Mouse (Mus musculus): ENCODE measurements around the gene Nfya.

- no peak for TF ChIP-seq MXI1 (IDR thresholded peaks at IDR 0.05; ENCODE audit: low read depth, low read length)
- TF ChIP-seq MAFK (IDR thresholded peaks at IDR 0.05; ENCODE audit: borderline replicate concordance, low read depth, low read length) = no peak
Measured at GRCm38 (mm10) chr17:48433006-48433655, 23.4 kb upstream of the Nfya start.
